Mouse (Mus musculus): Measurements from ENCODE around the gene Gemin4. TPM values are rescaled to one million over a fixed set of nuclear protein-coding genes. Genes with fewer than 3 reads are reported as not detected.

Gene Gemin4
- total and polyA plus RNA-seq, 3 experiments: 17.8 to 95.7 (median 23.8) TPM

DNA sequence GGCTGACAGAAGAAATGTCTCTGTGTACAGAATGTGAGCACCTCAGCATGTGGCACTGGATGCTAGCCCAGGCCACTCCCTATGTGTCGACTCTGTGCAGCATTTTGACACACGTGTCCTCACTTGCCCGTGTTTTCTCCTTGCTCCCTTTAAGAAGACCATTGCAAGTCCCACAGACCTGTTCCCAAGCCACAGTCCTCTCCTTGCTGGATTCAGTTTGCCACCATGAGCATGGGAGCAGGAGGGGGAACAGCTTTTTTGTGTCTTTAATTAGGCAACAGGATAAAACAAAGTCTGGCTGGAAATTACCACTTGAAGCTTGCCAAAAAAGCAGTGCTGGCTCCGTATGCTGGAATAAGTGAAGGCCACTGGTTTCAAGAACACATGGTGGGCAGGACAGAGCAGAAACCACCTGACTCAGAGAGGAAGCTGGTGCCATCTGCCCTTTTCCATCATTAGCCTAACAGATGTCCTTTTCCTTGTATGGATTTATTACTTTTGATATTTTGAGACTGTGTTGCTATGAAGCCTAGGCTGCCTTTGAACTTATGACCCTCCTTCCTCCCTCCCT lies 38.1 kb upstream of the Gemin4 start:
- TF ChIP-seq MEF2A (IDR thresholded peaks at IDR 0.05; ENCODE audit: extremely low read depth, insufficient replicate concordance, low read depth, low read length, poor library complexity, severe bottlenecking): no peak
- TF ChIP-seq EP300 (IDR thresholded peaks at IDR 0.05; ENCODE audit: low read depth in 1 of 2, low read length in 2 of 2): no peak
- TF ChIP-seq RAD21 (IDR thresholded peaks at IDR 0.05; ENCODE audit: low read depth, low read length): no peak
- no peak for TF ChIP-seq ZNF384 (IDR thresholded peaks at IDR 0.05; ENCODE audit: low read depth, low read length)
- TF ChIP-seq POLR2AphosphoS5 (IDR thresholded peaks at IDR 0.05; ENCODE audit: borderline replicate concordance, low read depth, low read length): no peak
- no peak for TF ChIP-seq HCFC1 (IDR thresholded peaks at IDR 0.05; ENCODE audit: low read depth, low read length)
- no peak for TF ChIP-seq POLR2A (IDR thresholded peaks at IDR 0.05; ENCODE audit: control insufficient read depth in 1 of 2, insufficient read depth in 1 of 2, low read depth in 1 of 2, low read length in 2 of 2, poor library complexity in 1 of 2)
- no peak for TF ChIP-seq USF1 (IDR thresholded peaks at IDR 0.05; ENCODE audit: low read depth, low read length)
- no peak for TF ChIP-seq KAT2A (conservative IDR thresholded peaks at IDR 0.05; ENCODE audit: low read depth, low read length)
- TF ChIP-seq MAX (IDR thresholded peaks at IDR 0.05; ENCODE audit: low read length): no peak
- TF ChIP-seq GATA1 (IDR thresholded peaks at IDR 0.05; ENCODE audit: low read depth, low read length): no peak
- no peak for TF ChIP-seq NRF1 (IDR thresholded peaks at IDR 0.05; ENCODE audit: insufficient read depth, low read depth, low read length, poor library complexity, severe bottlenecking)
- no peak for TF ChIP-seq ETS1 (IDR thresholded peaks at IDR 0.05; ENCODE audit: low read depth, low read length)
- no peak for TF ChIP-seq ZKSCAN1 (IDR thresholded peaks at IDR 0.05; ENCODE audit: low read depth, low read length)
- no peak for TF ChIP-seq SMC3 (IDR thresholded peaks at IDR 0.05; ENCODE audit: low read depth, low read length)
- H3K36me3 ChIP-seq (ENCODE audit: control insufficient read depth in 1 of 2, insufficient read depth in 2 of 2, low read length in 2 of 2): no peaks in the 10 kb centered on the region; a peak in 1 of 4 replicates

DNA sequence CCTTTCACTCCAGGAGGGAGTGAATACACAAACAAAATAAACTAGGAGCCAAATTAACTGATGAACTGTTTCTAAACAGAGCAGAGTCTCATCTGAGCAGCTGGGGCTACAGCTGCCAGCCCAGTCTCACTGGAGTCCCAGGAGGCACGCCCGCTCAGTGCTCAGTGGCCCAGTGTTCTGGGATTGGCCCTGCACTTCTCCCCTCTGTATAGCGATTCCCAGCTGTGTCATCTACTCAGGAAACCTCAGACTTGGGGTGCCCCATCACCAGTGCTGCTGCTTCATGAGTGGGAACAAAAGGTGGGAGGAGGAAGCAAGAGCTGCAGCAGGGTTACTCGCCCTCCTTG lies 36.4 kb upstream of the Gemin4 start:
- TF ChIP-seq EP300 (IDR thresholded peaks at IDR 0.05; ENCODE audit: low read depth in 1 of 2, low read length in 2 of 2) (no peak), KAT2A (conservative IDR thresholded peaks at IDR 0.05; ENCODE audit: low read depth, low read length) (no peak), TAL1 (IDR thresholded peaks at IDR 0.05; ENCODE audit: low read length) (no peak), NELFE (IDR thresholded peaks at IDR 0.05; ENCODE audit: low read depth, low read length) (no peak), RCOR1 (IDR thresholded peaks at IDR 0.05; ENCODE audit: low read depth, low read length) (no peak), POLR2AphosphoS2 (IDR thresholded peaks at IDR 0.05; ENCODE audit: low read length) (0 out of 2 replicates have a peak, but pooled peaks have one; percentile 47)
- no peak overlapping the region for H3K4me3 ChIP-seq (ENCODE audit: control insufficient read depth in 1 of 2, insufficient read depth in 1 of 2, low read depth in 2 of 2, low read length in 2 of 2)
- H3K27me3 ChIP-seq (ENCODE audit: control insufficient read depth in 1 of 2, insufficient read depth in 2 of 2, low read length in 2 of 2): no peaks in the 10 kb centered on the region
- H3K9me3 ChIP-seq (replicated peaks; ENCODE audit: insufficient read depth, low read length): no peaks in the 10 kb centered on the region
- DNase-seq (ENCODE audit: low read depth, low spot score): no peak
- no peaks in the 10 kb centered on the region; a peak in 1 of 4 replicates for H3K36me3 ChIP-seq (ENCODE audit: control insufficient read depth in 1 of 2, insufficient read depth in 2 of 2, low read length in 2 of 2)
- no peak overlapping the region for H3K27ac ChIP-seq (ENCODE audit: control insufficient read depth, low read depth, low read length)
- H3K4me1 ChIP-seq (ENCODE audit: control insufficient read depth in 1 of 2, insufficient read depth in 2 of 2, low read length in 2 of 2): no peaks in the 10 kb centered on the region
- no peaks in the 10 kb centered on the region for H3K79me2 ChIP-seq (ENCODE audit: control insufficient read depth, insufficient read depth, low read length, poor library complexity)
- H3K9ac ChIP-seq (ENCODE audit: control insufficient read depth, low read depth, low read length, poor library complexity, severe bottlenecking): no peak overlapping the region

More for the DNA sequence above, 38.1 kb upstream of the Gemin4 start:
- Histone ChIP-seq H3K4me1 (ENCODE audit: control insufficient read depth in 1 of 2, insufficient read depth in 2 of 2, low read length in 2 of 2) (no peaks in the 10 kb centered on the region), H3K9ac (ENCODE audit: control insufficient read depth, low read depth, low read length, poor library complexity, severe bottlenecking) (no peak overlapping the region), H3K4me3 (ENCODE audit: control insufficient read depth in 1 of 2, insufficient read depth in 1 of 2, low read depth in 2 of 2, low read length in 2 of 2) (no peak overlapping the region), H3K27me3 (ENCODE audit: control insufficient read depth in 1 of 2, insufficient read depth in 2 of 2, low read length in 2 of 2) (no peaks in the 10 kb centered on the region), H3K27ac (ENCODE audit: control insufficient read depth, low read depth, low read length) (no peak overlapping the region), H3K9me3 (replicated peaks; ENCODE audit: insufficient read depth, low read length) (no peaks in the 10 kb centered on the region), H3K79me2 (ENCODE audit: control insufficient read depth, insufficient read depth, low read length, poor library complexity) (no peaks in the 10 kb centered on the region)
- no peak for DNase-seq (ENCODE audit: low read depth, low spot score)

All from MEL (cell line).